Mouse (Mus musculus) gastrocnemius, postnatal 14 days (tissue): ENCODE measurements around the gene Txndc9. TPM values are rescaled to one million over a fixed set of nuclear protein-coding genes. Genes with fewer than 3 reads are reported as not detected.
"Not testable (repeated sequence)": the region's sequence is repeated elsewhere in the genome, so short reads cannot be mapped to it uniquely, and the experiment has no call there.

Experiments
- DNase-seq: peaks from one replicate; pipeline ENCODE4 v3.0.0; 2021; ENCODE audit warnings: mixed read lengths
- intact Hi-C: fragments of 180-260 bp; cut with DNase I; formaldehyde crosslinking; loops from one replicate; pipeline ENCODE4 v1.15.1; 2025; ENCODE audit warnings: low total_unique reads
- total RNA-seq, 2 experiments: library from RNA; stranded (reverse); gene quantifications; 2 replicates each; pipeline ENCODE4 v1.2.3; 2021

Gene Txndc9
- total RNA-seq, 2 experiments from 2014 or later, result 36.4 to 39.5 TPM

DNA sequence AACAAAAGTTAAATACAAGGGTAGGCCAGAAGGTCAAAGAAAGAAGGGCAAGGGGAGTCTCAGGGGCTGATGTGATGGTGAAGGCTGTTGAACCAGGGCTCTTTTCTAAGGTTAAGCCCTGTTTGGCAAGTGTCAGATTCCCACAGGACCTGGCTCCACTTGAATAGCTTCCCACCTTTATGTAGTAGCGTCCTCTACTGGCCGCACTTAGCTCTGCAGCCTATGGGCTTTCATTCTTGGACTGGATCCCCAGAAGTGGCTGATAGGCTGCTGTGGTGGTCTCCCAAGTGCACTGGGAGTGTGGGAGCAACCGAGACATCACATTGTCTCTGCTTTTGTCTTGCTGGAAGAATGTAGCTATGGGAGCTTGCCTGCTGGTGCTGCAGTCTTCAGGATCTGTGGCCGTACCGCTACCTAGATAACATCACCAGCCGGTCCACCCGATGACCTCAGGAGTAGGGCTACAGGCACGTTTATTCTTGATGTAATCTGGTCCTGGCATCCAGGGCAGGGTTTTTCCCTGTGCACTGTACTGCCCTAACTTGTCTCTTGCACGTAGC lies 11.8 kb downstream of the Txndc9 start:
- no peak for DNase-seq
- intact Hi-C loops, result no loop called here

DNA sequence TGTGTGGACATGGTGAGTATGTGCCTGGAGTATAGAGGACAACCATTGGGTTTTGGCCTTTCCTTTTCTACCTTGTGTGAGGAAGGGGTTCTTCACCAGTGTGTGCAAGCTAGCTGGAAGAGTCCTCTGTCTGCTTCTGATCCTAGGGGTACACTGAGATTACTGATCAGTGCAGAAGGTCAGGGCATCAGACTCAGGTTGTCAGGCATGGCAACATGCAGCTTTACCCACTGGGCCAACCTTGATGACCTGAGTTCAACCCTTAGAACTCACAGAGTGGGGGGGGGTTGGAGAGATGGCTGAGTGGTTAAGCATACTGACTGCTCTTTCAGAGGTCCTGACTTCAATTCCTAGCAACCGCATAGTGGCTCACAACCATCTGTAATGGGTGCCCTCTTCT lies 13.4 kb downstream of the Txndc9 start:
- DNase-seq, result no peak
- intact Hi-C loops, result no loop called here

DNA sequence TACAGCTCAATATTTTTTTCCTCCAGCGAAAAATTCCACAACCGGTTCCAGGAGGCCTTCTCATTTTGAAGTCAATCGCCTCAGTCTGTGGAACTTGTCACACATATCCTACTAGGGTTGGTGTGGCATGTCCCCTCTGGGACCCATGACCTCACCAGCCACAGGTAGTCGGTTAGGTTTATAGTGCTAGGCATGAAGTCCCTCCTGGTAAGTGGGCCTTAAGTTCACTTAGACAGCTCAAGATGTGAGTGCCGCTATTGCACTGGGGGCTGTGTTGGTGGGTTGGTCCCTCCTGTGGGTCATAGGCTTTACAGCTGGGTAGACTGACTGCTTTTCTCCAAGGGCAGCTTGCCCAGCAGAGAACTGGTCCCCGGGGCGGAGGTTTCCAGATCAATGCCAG lies 20.4 kb downstream of the Txndc9 start:
- intact Hi-C loops, result no loop called here
- no peak for DNase-seq

DNA sequence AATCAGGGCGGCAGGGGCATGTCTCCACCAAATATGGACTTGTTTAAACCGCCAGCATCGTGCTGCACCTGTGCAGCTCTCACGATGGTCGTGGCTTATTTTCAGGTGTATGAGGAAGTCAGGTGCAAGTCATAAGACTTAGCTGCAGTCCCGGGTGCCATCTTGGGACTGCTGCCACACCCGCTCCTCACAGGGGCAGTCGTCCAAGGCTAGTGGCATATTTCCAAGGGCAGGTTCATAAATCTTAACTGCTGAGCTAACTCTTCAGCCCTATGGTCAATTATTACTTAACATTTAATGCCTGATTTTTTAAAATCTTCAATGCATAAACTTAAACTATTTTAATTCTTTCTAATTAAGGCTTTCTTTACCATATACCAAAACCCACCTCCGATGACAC lies 21.0 kb downstream of the Txndc9 start:
- intact Hi-C loops, DNase-seq: not testable (repeated sequence)

DNA sequence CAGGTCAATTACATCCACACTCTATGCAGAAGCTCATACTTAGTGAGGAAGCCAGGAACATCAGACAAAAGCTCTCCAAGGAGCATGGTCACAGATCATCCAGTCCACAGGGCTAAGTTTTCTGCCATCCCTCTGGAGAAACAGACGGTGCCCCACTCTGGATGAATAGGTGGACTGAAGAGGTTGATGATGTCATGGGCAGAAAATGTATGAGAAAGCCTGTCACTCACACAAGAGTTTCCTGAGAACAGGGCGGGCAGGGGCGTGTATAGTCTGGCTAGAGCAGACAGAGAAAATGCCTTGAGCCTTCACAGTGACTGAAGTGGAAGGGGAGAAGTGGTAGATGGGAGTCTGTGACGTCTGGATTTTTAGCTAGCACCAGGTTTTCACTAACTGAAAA lies 26.2 kb downstream of the Txndc9 start:
- no peak for DNase-seq
- intact Hi-C loops, result no loop called here

DNA sequence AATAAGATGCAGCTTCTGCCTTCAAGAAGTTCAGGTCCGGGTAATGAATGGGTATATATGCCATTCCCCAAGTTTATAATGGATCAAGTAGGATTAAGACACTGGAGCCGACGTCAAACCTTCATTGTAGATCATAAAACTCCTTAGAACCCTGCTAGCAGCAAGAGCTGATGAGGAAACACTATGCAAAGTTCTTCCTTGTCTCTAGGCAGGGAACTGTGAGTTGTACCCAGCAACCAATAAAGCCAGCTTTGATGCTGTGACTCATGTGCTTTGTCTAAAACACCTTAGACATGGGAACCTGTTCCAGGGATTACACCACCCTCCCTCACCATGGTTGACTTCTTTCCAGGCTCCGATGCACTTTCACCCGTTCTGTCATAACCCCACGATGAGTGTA lies 28.9 kb downstream of the Txndc9 start:
- no peak for DNase-seq
- intact Hi-C loops, result no loop called here

DNA sequence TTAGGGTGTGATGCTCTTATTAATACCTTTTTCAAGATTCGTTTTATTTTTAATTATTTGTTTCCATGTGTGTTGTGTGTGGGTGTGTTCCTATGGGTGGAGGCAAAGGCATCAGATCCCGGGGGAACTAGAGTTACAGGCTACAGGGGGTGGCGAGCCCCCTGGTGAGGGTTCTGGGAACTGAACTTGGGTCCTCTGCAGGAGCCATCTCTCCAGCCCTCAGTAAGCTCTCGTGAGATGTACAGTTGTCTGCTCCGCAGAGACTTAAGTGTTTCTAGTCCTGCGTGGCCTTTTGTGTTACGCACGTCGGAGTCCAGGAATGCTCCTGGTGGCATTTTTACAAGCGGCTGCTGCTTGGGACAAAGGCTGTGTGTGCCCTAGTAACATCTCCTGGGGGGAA lies 32.1 kb downstream of the Txndc9 start:
- DNase-seq, result no peak
- intact Hi-C loops, result no loop called here

DNA sequence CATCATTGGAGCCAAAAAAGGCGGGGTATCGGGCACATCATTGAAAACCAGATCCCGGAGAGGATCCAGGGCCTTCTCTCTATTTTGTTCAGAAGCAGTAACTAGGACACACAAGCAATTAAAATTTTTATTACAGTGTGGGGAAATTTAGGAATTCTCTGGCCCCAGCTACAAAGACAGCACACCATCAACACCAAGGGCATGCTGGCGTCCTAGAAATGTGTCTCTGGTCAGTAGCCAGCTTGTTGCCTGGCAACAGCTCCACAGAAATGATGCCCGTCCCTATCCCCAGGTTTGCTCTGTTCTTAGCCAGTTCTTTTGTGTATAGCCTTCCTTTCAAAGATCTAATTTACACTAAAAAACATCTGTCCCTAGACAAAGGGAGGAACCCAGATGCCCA lies 38.2 kb downstream of the Txndc9 start:
- DNase-seq, result no peak
- intact Hi-C loops, result no loop called here

DNA sequence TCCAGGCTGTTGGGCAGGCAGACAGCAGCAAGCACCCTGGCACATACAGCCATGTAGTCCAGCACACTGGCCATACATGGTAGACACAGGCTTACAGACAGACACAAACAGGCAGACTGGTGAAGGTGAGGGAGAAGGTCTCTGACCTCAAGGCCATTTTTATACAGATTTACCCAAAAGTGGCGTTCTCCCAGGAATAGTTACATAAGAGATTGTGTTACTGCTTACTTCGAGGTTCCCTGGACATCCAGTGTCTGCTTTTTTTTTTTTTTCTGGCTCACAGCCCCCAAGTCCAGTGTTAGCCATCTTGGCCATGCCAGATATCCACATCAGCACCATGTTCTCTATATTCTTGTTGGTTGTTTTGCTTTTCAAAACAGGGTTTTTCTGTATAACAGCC lies 39.2 kb downstream of the Txndc9 start:
- intact Hi-C loops, result no loop called here

DNA sequence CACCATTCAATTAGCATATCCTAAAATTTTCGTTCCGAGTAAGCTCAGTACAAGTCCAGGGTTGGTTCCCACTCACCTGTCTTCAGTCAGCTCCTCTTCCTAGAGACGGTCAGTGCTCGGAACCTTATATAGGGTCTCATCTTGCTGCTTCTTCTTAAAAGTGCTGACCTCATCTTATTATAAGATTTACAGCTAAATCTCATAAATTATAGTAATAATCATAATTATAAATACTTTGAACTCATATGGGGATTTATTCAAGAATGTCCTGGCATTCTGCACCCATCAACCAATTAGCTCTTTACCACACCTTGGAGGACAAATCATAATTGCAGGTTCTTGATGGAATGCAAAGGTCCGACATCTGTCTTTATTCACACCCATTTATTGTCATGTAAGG lies 40.0 kb downstream of the Txndc9 start, which contains the start of gene Lyg1:
Gene Lyg1, minus strand, starts transcription at position 101 of the 400 bp plus-strand sequence.
- intact Hi-C loops, result no loop called here
- no peak for DNase-seq

More for the DNA sequence above, 39.2 kb downstream of the Txndc9 start:
- no peak for DNase-seq

DNA sequence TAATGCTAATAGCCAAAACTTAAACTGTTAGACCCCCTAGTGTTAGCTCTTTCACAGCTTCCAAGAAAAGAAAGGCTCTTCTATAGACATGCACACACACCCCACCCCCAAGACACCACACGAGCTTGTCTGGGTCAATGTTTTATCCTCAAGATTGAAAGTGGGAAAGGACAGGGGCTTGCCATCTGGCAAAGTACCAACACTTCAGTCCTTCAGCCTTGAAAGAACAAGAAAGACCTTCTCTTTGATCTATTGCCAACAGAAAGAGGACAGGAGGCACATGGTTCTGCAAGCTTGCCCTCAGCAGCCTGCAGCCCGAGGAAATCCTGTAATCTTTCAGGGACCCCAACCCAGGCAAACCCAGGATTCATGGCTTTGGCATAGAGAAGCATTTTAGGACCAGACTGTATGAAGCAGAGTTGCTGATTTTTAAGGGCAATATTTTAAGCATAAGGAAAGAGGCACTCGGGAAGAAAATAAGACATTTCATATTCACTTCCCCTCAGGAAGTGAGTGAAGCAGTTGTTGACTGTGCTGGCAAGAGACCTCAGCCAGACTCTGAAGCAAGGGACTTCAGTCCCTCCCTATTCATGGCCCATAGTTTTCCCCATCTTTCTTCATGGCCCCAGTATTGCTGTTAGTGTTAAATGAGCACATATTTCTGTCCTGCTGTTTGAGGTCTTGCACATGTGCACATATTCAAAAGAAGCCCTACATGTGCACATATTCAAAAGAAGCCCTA lies 40.8 kb downstream of the Txndc9 start:
- intact Hi-C loops, result no loop called here
- no peak for DNase-seq

DNA sequence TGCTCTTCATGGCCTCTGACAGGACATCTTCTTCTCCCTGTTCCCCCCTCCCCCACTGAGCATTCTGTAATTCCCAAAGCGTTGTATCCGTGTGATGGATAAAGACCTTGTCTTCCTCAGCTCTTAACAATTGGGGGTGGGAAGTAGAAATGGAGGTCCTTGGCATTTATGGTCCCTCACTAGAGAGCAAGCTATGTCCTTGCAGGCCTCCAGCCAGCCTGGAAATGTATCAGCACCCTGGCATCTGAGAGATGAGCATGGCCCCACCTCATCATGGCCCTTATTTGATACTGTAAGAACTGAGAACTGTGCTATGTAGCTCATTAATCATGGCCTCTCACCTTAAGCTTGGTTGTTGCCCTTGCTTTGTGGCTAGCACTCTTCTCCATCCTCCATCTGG lies 42.4 kb downstream of the Txndc9 start:
- intact Hi-C loops, result no loop called here
- no peak for DNase-seq

DNA sequence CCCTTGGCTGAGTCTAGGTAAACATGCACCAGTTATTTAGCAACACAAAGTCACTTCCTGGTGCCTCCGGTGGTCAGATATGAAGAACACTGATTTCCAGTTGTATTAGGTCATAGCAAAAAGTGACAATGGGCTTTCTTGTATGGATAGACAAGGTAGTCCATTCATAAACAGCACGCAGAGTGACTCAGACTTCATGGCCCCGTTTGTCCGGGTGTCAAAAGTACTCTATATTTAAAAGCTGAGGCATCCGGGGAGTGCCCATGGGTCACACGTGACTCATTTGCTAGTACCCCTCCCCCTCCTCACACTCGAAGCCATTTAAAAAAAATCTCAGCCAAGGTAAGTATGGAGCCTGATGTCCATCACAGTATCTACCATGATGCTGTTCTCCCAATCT lies 42.9 kb downstream of the Txndc9 start:
- DNase-seq, result no peak
- intact Hi-C loops, result no loop called here

DNA sequence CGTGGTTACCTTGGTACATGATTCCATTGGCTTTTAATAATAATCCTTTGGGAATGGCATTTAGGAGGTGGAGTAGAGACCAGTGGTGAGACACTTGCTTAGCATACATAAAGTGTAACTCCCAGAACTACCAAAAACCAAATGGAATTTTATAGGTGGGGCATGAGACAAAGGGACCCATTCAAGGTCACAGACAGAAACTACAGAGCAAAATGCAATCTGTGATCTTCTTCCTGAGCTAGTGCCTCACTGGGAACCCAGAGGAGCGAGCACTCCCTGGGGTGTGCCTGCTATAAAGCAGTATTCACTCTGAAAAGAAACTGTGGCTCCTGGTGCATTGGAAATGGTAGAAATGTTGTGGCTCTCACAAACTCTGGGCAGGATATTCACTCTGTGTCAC lies 48.8 kb downstream of the Txndc9 start:
- DNase-seq, result no peak

More for the DNA sequence above, 48.8 kb downstream of the Txndc9 start:
- intact Hi-C loops, result no loop called here

Other genes with a start within 250 kb of the Txndc9 start
- 1 to 10 TPM; 2.2 to 2.4 TPM for gene Tsga10, start 131.5 kb downstream of the Txndc9 start, total RNA-seq
- 1 to 10 TPM; 5.5 to 5.8 TPM for gene Lipt1, start 126.2 kb downstream of the Txndc9 start, total RNA-seq
- gene Mitd1, start 107.5 kb downstream of the Txndc9 start, total RNA-seq, result 1 to 10 TPM; 2.2 to 2.5 TPM
- 100 to 1,000 TPM; 229 to 257 TPM for gene Mrpl30, start 107.4 kb downstream of the Txndc9 start, total RNA-seq
- not detected for gene Lyg2, start 81.4 kb downstream of the Txndc9 start, total RNA-seq
- gene Lyg1, start 40.1 kb downstream of the Txndc9 start, total RNA-seq, result not detected
- gene Eif5b, start 117 bp upstream of the Txndc9 start, total RNA-seq, result 10 to 100 TPM; 40.3 to 40.9 TPM
- 10 to 100 TPM; 16.6 to 17.2 TPM for gene Rev1, start 131.9 kb upstream of the Txndc9 start, total RNA-seq